Mouse (Mus musculus) left cerebral cortex, postnatal 25 days (tissue): Measurements from ENCODE around the gene Pex3. TPM values are rescaled to one million over a fixed set of nuclear protein-coding genes. Genes with fewer than 3 reads are reported as not detected.

Experiments
- DNase-seq, 2 experiments: peaks; one replicate each; pipeline ENCODE4 v3.0.0; 2022; ENCODE audit warnings: low spot score in 2 of 2, mixed read lengths in 1 of 2
- intact Hi-C: fragments of 180-260 bp; cut with DNase I; formaldehyde crosslinking; loops from one replicate; pipeline ENCODE4 v1.15.1; 2025
- total RNA-seq, 2 experiments: library from RNA; stranded (reverse); gene quantifications; 2 replicates each; pipeline ENCODE4 v1.2.3; 2021

The Pex3 gene
- 10 to 100 TPM; 24.3 to 27.7 TPM for total RNA-seq

DNA sequence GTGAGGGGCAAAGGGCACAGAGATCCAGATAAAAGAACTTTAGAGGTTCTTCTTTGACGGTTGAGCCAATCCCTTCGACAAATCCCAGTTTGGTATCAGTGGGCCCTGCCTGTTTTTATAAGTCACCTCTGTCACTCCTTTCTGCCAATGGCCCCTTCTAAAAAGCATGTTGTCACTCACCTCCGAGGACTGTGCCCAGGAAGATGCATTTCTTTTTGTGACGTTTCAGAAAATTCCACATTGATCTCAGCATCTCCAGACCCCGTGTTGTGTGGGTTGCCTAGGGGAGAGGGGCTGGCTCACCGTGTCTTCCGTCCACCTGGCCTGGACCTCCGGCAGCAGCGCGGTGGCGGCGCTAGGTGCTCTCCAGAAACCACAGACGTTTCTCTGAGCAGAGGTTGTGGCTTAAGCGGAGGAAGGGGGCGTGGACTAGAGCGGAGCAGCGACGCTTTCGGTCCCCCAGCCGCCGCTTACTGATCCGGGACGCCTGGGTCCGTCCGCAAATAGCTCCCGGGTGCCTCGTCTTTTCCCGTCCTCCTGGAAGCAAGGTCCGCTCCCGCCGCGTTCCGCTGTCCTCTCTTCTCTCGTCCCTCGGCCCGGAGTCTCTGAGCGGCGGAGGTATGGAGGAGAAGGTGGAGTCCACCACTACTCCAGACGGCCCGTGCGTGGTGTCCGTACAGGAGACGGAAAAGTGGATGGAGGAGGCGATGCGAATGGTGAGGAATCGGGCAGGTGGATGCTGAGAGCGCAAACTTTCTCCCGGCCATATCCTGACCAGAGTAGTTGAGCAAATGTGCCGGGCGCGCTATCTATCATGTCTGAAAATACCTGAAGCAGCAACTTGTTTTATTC lies at the start of gene Pex3, which contains the start of gene Adat2:
Gene Pex3 (minus strand): TSS at position 497 of the 852 bp plus-strand sequence.
Gene Adat2 (plus strand): TSS at position 249 of the 852 bp plus-strand sequence.
- intact Hi-C loops = no loop called here
- DNase-seq = peak; percentile 87 to 91

DNA sequence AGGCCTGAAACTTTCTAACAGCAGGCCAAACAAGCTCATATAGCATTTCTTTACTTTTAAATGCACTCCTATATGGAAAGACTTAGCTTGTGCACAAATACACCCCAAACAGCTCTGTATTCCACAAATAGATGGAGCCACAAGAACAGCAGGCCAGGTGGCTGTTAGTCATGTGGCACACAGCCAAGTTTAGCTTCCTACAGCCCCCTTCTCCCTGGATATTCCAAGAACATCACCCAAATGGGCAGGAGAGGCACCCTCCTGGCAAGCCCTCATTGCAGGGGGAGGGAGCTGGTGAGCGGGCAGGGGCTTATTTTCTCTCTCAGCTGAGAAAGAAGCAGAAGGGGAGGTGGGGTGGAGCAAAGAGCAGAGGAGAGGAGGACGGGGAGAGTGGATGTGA lies 48.0 kb upstream of the Pex3 start:
- intact Hi-C loops = no loop called here
- DNase-seq = peak; percentile 40 to 83

DNA sequence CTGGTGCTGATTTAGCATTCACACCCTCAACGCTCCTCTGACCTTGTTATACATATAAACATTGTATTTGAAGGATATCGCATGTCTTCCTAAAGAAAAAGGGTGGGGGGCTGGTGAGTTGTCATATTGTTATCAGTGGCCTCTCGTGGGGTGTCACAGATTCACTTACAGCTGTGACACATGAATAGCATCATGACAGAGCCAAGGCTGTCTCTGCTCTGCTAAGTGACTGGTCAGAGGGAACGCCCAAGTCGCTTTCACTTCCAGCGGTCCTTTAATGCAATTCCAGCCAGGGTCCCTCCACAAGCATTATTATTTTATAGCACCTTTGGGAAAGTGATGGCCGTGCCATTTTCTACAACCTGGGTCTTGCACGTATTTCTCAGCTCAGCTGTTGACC lies 44.5 kb upstream of the Pex3 start:
- DNase-seq = no peak
- intact Hi-C loops = no loop called here

DNA sequence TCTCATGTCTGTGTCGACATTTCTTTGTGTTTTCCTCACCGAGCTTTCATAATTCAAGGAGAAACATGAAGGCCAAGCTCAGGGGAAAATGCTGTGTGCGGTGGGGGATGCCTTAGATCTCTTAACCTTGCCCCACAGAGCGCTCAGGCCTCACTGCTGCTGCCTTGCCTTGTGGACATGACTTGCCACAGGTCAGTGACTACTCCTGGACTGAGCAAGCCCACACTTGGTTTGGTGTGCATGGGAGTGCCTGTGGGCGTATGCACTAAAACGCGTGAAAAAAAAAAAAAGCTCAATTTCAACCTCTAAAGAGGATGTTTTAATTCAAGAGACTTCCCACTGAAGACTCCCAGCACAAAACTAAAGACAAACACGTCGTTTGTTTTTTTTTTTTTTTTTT lies 43.9 kb upstream of the Pex3 start:
- DNase-seq = peak in 1 of 2 experiments; percentile 57
- intact Hi-C loops = no loop called here

DNA sequence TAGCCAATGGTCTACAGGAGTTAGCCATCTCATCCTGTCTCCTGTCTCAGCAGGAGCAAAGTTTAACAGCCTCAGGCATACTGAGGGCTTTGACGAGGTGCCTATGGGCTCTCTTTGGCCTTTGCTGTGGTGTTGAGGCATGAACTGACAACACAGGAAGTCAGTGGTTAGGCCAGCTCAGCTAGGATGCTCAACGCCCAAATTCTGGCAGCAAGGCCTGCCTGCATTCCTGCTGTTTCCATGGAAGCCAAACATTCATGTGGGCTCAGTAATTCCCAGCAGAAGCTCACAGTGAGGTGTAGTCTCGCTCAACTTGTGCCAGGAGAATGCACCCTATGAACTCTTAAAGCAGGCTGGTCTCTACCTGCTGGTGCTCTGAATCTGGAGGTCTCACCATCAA lies 43.1 kb upstream of the Pex3 start:
- DNase-seq = peak; percentile 42 to 64
- intact Hi-C loops = no loop called here

DNA sequence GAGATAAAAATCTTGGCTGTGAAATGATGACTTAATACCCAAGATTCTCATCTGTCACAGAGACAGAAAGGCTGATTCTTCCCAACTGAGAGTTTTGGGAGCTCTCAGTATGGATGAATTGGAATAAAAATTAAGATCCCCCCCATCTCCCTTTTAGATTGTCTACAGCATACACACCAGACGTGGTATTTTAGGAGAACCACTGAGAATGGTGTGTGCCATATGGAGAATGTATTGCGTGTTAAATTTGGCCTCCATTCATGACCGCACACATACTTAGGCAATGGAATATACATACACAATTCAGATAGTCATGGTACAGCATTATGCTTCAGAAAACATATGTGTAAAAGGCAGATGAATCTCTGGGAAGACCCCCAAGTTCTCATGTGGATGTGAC lies 40.6 kb upstream of the Pex3 start:
- peak in 1 of 2 experiments; percentile 44 for DNase-seq
- intact Hi-C loops = no loop called here

DNA sequence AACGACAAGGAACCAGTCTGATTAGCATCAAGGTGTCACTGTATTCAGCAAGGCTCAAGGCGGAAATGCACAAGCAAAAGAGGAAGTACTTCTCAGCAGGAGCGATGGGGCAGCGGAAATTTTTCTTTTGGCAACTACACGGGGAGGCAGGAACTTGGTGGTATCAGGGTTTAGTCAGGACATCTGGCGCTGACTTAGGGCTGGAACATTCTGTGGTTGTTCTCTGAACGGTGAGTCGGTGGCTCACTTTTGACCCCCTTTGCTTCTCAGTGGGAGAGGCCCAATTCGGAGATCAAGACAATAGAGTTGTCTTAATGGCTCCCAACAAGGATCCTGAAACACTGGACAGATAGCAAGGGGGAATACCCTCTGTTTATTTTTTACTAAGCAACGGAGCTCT lies 39.3 kb upstream of the Pex3 start:
- no peak for DNase-seq
- intact Hi-C loops = no loop called here

DNA sequence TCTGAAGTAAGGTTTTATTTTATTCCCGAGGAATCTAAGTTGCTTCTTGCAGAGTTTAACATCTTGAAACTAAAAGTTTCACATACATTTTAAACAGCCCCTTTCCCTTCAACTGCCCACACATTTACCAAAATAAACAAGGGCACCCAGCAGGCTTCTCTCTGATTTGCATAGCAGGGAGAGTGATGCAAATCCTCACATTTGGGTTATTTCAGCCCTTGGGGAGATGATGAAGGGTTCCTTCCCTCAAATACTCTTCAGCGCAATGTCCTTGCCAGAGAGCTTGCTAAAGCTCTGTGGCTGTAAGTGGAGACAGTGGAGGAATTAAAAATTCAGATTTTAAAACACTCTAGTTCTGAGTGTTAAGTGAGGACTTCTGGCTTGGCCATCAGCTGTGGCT lies 35.0 kb upstream of the Pex3 start:
- peak in 1 of 2 experiments; percentile 95 for DNase-seq
- intact Hi-C loops = loop anchor here (2.0 to 10.0 kb wide), 5 partner anchors 99 to 623 kb away; partner anchors contain the start of gene Hivep2

DNA sequence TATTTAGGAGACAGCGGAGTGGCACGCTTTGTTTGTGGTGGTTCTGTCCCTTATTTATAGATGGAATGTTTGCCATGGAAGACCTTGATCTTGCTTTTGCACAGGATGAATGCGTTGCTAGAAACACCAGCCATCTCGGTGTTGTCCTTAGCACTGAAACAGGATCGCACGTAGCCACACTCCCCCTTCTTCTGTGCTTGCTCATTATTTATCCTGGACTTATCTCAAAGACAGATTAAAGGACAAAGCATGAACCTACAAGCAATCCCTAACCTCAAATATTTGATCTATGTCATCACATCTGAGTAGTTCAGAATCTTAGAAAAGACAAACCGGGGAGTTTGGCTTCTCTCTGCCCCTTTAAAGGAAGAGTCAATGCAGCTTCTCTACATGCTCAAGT lies 24.2 kb upstream of the Pex3 start:
- DNase-seq = no peak
- intact Hi-C loops = loop anchor here (5.0 kb wide), 1 partner anchor 285 kb away; no protein-coding TSS in a partner anchor

DNA sequence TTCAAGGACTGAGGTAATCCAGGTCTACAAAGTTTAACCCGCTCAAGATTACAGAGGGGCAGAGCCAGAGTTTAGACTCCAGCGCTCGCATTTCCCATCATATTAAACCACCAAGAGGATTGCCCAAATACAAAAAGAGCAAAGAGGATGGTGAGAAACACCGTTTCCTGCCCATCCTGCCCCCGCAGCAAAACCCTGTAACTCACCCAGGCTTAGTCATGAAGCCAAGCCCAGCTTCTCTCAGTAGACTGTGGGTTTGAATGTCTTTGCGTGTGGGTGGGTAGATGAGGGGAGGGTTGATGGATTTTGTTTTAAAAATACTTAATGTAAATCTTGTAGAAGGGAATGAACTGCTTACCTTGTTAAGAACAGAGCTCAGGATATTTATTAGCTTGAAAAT lies 19.5 kb upstream of the Pex3 start:
- peak in 1 of 2 experiments; percentile 67 for DNase-seq
- intact Hi-C loops = no loop called here

DNA sequence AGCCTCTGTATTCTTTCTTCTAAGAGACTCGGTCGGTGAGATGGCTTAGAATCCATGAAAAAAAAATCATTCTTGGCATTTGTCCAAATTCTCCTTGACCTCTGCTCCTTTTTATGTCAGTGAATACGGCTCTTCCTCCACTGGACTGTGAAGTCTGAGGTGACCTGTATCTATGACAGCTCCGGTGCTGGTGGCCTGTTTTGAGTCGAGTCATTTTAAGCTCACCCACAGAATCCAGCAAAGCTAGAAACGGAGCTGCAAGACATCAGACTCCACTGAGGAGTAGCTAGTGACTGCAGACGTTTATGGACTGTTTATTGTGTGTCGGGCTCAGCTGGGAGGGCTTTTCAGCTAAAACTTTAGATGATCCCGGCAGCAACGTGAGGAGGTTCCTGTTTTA lies 19.1 kb upstream of the Pex3 start:
- no peak for DNase-seq
- intact Hi-C loops = no loop called here

DNA sequence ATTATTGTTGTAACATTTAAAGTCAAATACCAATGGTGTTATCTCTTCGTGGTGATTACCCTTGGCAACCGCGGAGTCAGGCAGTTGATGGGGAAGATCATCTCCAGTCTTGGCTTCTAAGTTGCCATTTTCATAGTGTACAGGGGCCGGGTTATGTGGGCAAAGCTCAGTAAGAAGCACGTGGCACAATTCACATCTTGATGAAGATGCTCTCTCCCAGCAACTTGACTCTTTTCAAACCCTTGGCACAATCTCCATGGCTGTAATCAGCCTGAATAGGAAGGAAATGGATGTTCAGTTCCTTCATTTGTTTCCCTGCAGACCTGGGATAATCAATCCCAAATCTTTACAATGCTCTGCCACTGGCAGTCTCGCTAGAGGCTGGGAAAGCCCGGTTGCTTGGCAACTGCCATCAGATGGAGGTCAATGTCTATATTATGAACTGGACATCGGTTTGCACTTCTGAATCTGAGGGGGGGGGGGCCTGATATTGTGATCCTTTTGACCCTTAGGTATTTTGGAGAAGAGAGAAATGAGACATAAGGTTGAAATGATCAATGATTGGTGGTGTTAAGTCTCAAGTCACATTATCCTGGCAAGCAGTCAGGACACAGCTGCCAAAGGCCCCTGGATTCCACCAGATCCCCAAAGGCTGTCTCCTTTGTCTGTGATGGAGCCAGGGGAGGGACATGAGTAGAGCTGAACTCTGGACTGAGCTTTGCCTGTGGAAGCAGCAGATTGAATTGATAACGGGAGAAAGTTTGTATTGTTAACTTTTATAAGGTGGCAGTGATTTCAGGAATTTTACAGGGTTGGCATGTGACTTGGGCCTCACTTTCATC lies 18.0 kb upstream of the Pex3 start:
- intact Hi-C loops = no loop called here
- DNase-seq = no peak

DNA sequence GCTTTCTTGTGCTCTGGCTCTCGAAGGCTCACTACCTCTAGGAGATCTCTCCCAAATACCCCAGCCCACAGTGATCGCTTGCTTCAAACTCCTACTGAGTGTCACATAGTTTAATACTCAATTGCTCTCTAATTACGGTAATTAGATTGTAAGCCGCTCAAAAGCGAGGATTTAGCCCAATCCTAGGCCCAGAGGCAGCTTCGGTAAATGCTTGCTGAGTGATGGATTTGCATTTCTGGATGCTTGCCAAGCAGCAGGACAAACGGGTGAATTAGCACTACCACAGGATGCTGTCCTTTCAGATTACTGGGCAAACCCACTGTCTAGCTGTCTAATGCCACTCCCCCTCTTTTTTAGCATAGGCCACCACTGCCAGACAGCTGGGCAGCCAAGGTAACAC lies 16.9 kb upstream of the Pex3 start:
- DNase-seq = no peak
- intact Hi-C loops = no loop called here

DNA sequence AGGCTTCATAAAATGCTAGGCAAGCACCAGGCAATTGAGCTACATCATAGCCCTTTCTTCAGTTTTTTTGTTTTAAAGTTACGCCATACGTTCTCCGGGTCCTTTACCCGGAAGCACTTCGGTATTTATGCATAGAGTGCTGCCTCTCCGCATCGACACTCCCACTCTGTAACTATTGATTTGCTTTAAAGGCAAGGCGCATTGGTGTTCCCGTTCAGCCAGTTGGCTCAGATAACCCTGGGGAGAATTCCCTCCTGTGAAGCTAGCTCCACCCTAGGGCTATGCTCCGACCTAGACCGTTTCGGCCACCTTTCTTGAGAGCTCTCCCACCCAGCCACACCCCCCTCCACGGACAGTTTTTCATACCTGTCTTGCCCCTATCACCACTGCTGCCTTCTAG lies 13.5 kb upstream of the Pex3 start:
- DNase-seq = no peak
- intact Hi-C loops = no loop called here

DNA sequence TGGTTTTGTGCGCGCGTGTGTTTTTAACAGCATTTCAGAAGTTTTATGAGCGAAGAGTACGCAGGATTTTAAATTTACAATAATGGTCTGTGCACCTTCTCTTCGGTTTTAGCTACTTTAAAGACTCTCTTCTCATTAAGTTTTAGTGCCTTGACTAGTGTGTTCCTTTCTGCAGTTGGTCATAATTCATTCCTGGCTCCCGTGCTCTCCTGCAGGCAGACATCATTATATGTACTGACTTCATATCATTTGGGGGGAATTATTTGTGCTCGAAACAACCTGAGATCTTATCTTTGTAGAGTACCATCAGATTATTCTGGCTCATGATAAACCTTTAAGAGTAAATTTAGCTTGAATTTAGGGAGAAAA lies 12.1 kb upstream of the Pex3 start:
- intact Hi-C loops = loop anchor here (2.0 kb wide), 3 partner anchors 402 to 826 kb away; partner anchors contain the start of gene Hivep2
- DNase-seq = no peak

DNA sequence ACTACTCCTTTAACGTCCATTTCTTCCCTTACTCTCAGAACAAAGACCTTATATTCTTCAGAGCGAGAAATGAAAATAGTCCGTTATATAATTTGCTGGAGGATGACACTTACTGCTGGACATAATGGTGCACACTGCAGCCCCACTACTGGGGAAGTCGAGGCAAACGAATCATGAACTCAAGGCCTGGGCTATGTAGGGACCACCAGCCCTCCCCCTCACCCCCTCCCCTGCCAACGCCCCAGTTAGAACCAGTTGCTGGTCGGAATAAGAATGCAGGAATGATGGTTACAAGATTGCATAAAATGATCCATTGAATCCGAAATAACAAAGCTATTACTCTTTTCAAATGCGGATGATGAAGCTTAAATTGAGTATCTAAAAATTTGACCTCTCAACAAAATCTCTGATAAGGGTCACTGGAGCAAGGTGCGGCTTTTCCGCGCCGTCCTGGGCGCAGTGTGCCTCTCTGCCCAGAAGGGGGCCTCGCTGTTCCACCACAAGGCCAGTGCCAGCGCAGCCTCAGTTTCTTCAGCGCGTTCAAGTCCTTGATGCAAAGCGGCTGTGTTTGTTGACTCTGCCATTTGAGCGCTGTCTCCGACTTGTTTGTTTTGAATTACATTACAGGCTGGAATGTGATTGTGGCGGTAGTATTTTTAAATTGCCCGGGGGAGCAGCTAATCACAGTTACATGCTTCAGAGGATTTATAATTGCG lies 11.6 kb upstream of the Pex3 start:
- peak; percentile 73 to 81 for DNase-seq
- intact Hi-C loops = loop anchor here (2.0 to 5.0 kb wide), 5 partner anchors 298 to 826 kb away; partner anchors contain the start of gene Hivep2

DNA sequence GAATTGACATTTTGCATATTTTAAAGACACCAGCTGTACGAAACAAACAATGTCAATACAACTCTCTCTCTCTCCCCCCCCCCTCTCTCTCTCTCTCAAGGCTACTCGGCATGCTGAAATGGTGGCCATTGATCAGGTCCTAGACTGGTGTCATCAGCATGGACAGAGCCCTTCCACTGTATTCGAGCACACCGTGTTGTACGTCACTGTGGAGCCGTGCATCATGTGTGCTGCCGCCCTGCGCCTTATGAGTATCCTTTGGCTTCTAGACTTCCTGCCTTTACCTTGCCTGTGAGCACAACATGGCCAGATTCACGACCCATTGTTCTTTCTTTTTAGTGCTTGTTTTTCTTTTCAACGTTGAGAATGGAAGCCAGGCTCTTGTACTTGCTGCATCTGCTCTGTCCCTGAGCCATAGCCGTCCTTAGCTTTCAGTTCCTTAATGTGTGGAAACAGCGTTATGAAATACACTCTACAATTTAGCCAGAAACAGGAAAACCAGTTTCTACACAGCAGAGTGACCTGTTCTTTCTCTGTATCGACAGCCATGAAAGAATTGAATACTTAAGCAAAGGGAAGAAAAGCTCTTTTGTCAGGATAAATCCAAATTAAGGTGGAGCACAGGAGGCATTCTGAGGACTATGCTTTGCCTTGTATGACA lies 7.2 kb upstream of the Pex3 start:
- intact Hi-C loops = loop anchor here (5.0 kb wide), 2 partner anchors 302 to 762 kb away; no protein-coding TSS in a partner anchor
- DNase-seq = no peak

DNA sequence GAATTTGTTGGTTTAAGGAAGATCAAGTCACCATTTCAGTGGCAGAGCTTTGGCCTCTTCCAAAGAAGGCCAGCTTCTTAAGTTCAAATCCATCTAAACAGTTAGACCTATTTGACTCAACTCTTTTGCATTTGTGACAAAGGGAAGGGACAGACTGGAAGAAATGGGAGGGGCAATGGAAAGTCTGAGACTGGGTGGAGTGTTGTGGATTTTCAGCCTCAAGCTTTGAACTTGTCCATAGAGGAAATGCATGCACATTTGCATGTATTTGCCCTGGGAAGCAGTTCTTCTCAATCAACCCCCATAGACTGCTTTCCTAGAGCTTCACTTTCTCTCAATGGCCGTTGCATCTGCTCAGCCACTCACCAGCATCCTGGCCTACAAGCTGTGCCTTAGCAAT lies 1.4 kb upstream of the Pex3 start:
- intact Hi-C loops = no loop called here
- no peak for DNase-seq

DNA sequence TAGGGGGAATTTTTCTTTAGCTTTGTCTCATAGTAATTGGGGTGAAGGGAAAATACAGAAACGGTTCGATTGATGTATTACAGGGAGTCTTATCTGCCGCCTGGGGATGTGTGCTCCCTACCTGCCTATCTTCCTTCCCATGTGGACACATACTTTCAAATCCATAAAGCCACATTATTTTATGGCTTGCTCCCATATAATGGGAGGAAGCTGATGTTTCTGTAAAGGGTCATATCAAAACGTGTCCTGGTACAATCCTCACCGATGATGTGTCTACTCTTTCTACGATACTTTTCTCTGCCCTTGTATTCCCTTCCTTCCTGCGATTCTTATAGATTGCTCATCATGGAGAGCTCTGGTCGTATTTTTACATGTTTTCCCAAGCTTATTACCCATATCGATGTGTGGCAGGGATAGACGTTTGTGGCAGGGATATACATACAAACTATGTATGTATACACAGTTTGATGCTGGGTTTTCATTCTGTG lies 600 bp upstream of the Pex3 start:
- DNase-seq = no peak
- intact Hi-C loops = no loop called here
